Mouse (Mus musculus) urinary bladder, adult 2 months (tissue): ENCODE measurements around the gene Evl. TPM values are rescaled to one million over a fixed set of nuclear protein-coding genes. Genes with fewer than 3 reads are reported as not detected.

Experiments
- DNase-seq: peaks from one replicate; pipeline ENCODE4 v3.0.0; 2022; ENCODE audit warnings: low spot score
- polyA plus RNA-seq: library from polyadenylated mRNA; depleted of rRNA; stranded (reverse); fragments of >200 nt; gene quantifications from 2 replicates; pipeline ENCODE4 v1.2.3, GENCODE M21; 2012

The Evl gene
- polyA plus RNA-seq, 1 experiment = 43.9 TPM

DNA sequence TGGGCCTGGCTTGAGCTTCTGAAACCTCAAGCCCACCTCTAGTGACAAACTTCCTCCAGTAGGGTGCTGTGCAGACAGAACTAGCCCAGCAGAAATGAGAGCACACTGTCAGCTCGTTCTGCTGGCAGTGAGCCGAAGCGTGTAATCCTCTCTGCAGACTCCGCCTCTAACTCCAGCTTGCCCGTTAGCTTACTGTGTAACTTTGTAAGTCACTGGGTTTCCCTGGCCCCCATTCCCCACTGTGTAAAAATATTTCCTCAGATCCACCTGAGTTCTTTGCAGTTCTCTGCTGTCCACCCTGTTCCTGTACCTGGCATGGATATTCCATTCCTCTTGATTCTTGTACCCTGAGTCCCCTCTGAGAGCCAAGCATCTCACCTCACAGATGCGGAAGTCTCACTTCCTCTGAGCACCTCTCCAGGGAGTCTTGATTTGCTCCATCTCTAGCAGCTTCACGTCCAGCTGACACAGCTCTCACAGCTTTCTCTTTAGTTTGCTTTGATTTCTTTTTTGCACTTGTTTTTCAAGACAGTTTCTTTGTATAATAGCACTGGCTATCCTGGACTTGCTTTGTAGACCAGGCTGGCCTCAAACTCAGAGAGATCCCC, 96.6 kb downstream of the Evl start:
- no peak for DNase-seq

DNA sequence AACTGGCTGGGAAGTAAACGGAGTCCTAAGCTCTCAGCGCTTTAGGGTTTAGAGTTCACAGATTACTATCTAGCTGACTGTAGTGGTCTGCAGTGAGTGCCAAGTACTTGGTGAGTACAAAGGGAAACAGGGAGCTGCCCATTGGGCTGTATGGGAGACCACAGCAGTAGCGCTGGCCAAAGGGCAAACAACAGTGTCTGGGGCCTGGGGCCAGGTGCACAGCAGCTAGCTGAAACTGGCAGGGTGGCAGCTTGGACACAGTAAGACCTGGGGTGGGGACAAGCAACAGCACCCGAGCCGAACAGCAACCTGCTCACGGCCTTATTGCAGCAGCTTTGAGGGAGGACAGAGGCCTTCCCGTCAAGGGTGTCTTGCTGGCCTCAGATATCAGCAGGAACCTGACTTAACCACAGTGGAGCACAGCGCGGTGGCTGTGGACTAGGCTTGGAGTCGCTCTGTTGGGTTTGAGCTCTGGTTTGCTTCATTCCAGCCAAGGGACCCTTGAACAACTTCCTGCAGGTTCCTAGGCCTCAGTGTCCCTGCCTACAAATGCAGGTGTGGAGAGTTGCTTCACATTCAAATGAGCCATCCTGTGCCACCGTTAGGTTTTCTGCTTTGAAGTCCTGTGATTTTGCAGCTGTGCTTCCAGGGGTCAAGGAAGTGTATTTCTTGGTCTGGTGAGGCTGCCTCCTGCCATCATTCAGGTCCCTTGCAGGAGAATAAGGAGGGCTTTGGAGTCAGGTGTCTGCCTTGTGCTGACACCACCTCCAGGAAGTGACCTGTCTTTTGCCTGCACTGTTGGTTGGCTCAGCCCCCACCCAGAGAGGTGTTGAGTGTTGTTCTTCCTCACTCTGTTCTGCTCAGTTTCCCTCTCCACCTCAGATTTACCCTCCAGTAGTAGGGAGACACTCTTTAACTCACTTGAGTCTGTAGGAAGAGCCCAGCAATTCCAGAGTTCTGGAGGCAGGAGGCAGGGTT, 99.1 kb downstream of the Evl start:
- DNase-seq = no peak

DNA sequence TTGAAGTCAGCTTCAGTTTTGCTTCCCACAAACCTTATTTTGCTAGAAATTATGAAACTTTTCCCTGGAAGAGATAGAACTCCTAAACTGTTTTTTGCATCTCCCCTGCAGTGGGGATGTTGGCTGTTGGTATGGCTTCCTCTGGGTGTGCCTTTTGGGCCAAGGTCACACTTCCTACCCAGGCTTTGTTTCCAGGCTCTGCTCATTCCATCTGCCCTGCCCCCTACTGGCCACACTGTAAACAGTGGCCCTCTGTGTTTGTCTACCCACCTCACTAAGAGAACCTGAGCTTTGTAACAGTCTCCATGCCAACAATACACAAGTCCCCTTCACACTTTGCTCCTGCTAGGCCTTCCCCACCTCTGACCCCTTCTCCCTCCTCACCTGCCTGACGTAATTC, 102.8 kb downstream of the Evl start:
- DNase-seq = no peak

DNA sequence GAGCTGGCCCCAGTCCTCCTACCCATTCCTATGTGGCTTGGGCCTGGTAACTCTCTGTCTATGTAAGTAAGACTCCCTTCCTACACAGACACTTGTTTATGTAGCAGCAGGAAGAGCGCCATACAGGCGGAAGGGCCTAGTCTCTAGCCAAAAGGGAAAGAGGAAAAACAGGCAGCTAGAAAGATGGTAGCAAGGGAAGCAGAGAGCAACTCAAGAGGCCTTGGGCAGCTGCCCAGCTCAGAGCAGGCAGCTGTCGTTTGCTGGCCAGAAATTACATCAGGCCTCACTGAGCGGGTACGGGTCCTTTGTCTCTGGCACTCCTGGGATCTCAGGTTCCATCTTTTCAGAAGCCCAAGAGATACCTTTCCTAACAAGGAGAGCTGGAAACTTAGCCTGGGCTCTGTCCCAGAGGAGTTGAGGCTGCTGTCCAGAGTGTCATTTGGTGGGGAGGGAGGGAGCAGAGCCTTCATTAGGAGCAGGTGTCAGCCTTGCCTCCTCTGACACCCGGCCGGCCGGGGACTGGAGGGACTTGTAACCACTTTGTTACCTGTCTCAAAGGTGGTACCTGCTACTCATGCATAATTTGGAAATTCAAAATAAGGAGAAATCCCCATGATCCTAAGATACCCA, 114.2 kb downstream of the Evl start:
- no peak for DNase-seq

DNA sequence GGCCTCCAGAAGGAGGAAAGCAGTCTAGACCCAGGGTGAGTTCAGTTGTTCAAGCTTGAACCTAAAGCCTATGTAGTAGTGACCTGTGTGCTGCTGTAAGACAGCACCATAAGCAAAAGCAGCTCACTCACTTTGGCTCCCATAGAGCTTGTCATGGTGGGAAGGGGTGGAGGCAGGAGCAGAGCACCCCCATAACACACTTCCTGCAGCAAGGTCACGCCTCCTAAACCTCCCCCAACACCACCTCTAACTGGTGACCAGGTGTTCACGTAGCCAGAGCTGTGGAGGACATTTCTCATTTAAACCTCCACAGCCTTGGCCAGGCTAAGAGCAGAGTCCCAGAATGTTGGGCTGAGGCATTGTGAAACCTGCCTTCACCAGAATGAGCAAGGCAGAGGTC, 117.0 kb downstream of the Evl start:
- DNase-seq = no peak

DNA sequence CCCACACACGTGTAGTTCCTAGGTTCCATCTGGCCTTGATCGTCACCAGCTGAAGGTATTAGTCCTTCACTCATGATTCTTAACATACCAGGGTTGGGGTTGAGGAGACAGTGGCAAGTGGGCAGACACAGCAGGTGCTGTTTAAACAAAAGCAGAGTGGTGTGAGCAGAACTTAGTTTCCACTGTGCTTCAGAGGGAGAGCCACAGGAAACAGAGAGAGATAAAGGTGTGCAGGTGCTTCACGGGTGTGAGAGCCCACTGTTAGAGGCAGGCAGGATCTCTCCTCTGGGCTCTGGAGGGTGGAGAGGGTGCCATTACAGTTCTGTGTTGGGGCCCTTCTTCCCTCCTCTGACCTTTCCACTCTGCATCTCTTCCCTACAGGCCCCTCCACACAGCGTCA, 118.4 kb downstream of the Evl start:
- DNase-seq = no peak

DNA sequence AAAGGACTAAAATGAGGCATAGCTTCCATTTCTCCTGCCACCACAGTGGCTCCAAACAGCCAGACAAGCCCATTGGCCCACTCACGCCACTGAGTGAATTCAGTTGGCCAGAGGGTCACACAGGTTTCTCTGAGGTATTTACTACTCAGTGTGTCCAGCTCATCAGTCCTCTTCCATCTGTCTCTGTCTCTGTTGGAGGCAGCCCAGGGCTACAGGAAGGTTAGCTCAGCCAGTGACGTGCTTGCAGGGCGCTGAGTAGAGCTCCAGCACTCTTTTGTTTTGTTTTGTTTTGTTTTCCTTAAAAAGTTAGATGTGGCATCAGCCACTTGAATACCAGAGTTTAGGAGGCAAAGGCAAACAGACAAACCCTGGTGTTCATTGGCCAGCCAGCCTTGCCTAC, 119.0 kb downstream of the Evl start:
- no peak for DNase-seq

DNA sequence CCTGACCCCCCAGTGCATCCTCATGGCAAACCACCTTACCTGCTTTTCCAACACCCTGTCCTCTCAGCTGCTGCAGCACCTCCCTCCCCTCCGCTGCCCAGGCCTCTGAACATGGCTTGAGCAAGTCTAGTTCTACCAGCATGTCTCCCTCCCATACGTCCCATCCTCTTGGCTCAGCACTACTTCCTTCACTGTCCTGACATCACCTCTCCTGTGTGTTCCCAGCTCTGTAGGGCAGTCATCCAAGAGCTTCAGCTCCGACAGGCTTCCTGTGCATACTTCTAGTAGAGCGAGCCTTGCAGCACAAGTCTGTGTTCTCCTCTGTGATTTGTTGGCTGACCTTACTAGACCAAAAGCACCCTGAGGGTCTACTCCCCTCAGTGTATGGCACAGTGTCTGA, 120.0 kb downstream of the Evl start:
- DNase-seq = no peak

DNA sequence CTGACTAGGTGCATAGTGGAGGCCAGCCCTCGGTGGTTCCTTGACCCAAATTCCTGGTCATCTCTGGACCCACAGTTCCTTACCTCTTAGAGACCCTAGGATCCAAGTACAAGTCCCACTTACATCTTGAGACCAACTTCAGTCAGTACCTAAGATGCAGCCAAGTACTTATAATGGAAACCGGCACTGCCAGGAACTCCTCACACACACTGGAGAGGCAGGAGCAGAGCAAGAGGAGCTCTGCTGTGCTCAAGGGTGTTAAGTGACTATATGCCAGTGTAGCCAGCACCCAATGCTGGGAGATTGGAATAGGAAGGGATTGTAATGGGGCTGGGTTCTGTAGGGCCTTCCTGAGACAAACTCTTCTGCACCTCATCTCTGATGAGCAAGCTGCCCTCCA, 120.4 kb downstream of the Evl start:
- no peak for DNase-seq

DNA sequence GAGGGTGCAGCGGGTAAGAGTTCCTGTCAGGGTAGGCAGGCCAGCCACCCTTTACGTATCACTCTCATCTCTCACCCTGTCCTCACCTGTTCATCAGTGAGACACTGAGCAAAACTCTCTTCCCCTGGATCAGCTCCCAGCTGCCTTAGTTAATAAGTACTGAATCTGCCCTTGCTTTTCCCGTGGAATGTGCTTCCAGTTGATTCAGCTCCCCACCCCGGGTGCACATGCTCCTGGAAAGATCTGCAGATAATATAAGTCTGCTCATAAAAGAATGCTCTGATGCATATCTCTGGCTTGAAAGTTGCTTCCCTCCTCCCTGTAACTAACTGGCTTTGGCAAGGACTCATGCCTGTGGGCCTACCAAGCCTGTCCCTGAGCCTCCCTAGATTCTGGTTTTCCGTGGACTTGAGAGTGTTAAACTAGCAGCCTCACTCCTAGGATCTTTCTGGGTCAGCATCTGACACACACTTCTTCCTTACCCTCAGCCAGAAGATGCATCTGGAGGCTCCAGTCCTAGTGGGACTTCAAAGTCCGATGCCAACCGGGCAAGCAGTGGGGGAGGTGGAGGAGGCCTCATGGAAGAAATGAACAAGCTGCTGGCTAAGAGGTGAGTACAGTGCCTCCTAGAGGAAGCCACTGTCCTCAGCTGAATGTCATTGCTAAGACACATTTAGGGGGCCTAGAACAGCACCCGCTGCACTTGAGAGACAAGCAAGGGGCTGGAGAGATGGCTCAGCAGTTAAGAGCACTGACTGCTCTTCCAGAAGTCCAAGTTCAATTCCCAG, 121.3 kb downstream of the Evl start:
- no peak for DNase-seq

DNA sequence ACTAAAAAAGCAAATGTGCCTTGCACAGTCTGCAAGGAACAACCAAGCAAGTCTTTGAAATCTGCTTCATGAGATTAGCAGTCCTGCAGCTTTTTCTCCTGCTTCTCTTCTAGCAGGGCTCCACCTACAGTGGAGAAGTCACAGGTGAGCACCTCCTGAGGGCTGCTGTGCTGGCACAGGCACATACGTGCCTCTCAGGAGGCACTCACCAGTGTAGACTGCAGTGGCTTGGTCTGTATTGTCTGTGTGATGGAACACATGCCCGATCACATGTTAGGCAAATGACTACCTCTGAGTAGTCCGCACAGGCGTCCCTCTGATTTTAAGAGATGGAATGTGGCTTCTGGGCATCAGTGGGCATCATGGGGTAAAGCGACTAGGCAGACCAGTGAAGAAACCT, 122.6 kb downstream of the Evl start:
- no peak for DNase-seq

DNA sequence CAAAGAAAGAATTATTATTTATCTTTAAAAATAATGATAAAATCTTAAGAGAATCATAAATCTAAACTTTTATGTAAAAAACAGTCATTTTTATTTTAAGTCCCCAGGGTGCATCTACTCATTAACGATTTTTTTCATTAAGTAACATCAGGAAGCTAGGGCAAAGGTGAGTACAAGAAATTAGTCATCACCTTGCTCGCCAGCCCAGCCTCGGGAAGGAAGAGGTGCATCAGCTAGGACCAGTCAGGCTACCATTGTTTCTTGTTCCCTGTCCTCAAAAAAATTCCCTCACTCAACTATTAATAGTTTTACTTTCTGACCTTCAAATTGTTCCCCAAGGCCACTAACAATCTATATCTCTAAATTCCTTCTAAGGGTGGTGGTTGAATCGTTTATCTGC, 123.8 kb downstream of the Evl start:
- DNase-seq = no peak

DNA sequence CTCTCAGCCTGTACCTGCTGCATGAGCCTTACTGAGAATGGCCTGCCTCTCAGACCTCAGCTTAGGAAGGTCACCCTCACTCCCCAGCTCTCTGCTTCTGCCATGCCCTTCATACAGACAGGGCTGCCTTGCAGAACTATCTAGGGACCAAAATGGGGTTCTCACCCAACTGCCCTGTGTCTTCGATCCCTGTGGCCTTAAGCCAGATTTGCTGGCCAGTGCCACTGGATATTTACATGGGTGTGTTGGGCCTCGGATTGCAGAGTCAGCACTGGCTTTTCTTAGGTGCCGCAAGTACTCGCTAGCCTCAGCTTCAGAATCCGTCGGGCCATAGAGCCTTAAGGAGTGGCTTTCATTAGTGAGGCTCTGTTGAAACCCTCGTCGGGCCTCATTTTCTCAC, 126.3 kb downstream of the Evl start:
- DNase-seq = no peak

DNA sequence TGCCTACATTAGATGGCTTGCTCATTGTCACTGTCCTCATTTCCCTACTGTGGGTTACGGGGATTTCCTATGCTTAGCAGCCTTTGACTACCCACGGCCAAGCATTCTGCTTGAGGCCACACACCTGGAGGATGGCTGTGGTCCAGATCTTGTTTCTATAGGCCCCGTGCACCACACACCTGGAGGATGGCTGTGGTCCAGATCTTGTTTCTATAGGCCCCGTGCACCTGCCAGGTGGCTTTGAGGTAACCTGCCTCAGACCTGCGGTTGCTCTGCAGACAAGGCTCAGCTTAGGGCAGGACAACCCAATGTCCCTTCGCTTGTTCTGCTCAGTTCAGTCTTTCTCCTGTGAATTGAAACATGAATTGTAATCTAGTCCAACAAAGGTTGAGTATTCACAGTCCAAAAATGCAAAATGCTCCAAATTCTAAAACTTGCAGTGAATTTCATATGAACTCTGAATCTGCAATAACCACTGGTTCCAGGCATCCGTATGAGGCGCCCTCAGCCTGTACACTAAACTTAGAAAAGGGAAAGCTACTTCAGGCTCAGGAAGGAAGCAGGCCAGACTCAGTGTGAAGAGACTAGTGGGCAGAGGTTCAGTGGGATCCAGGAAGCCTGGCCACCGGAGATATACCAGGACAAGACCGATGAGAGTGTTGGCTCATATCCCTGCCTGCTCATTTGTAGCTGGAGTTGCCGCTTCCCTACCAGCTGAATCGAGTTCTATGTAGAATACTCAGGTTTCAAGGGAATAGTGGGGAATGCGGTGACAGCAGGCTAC, 127.9 kb downstream of the Evl start:
- DNase-seq = no peak

DNA sequence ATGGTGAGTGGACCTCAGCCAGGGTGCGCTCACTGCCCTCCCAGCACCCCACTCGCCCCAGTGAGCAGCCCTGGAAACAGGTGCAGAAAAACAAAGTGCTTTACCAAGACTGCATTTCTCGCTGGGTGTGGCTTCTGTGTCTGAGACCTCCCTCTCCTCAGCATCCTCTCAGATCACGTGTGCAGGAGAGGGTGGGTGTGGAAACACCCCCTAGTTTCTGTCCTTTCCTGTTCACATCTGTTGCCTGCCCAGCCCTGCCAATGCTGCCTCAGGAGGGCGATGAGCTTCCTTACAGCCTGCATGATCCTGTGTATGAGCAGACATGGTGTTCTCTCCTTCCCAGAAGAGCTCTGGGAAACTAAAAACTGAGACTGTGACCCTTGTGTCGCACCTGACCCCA, 131.9 kb downstream of the Evl start:
- no peak for DNase-seq

DNA sequence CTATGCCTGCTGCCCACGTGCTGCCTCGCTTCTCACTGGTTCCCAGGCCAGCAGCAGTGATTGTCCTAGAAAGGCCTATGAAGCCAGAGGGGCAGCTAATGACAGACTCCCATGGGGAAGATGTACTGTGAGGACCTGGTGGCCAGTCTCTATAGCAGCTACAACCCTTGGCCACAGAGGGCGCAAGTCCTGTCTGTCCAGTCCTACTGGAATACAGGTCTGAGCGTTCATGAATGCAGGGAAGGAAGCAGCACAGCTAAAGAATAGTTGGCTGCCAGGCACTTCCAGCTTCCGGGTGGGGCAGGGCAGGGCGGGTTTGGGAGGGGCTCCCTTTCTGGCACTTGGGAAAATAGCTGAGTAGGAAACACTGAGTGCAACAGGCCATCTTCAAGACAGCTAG, 132.4 kb downstream of the Evl start:
- DNase-seq = no peak

DNA sequence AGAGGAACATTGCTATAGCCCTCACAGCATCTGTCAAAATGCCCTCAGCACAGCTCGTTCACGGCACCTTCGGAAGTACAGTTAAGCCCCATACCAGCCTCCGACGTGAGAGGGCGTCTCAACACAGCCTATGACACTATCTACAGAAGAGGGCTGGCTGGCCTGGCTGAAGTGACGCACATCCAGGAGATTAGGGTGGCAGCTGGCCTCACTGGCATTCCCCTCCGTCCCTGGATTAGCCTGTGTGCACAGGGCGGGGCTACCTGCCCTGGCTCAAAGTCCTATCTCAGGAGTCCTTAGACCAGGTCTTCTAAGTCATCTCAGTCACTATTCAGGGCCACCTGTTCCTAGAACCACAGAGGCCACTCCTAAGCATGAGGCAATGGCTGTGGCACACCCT, 134.6 kb downstream of the Evl start:
- DNase-seq = no peak

DNA sequence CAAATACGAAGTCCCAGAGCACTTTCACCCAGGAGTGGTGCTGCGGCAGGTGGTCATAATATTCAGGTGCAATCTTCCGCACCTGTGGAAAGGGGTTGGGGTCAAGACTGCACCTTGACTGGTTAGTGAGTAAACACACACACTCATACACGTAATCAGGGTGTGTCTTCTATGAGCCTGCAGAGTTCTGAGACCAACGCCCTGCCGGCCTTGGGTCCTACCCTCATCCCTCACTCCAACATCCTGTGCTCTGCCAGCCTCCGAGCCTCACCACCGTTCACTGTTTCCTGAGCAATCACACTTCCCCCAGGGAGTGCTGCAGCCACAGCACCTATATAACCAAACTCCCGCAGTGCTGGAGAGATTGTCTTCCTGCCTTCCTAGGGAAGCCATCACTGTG, 136.0 kb downstream of the Evl start:
- DNase-seq = no peak

DNA sequence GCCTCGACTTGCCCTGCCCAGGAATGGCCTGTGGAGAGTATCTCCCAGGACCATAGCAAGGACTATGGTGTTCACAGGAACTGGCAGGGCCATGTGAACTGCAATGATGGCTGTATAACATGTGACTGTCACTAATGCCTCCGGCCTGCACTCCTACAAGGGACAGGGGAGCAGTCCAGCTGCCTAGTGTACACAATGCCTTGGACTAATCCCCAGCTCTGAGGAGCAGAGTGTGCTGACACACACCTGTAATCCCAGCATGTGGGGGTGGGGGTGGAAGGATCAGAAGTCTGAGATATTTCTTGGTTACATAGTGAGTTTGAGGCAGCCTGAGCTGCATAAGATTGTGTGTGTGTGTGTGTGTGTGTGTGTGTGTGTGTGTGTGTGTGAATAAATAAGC, 139.1 kb downstream of the Evl start:
- DNase-seq = no peak

DNA sequence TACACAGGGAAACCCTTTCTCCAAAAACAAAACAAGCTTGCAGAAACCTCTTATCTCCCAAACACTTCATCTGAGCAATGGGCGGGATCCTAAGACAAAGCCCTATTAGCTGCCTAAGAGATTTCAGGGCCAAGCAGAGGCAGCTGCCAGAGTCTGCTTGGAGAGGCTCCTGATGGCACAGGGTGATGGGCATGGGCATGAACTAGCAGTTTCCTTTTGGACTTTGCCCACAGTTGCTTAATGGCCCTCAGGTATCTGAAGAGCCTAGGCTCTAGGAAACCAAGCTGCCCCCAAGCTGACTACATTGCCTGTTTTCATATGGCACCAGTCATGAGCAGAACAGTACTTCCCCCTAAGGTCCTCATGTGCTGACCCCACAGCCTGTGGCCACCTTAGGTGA, 139.7 kb downstream of the Evl start:
- no peak for DNase-seq

DNA sequence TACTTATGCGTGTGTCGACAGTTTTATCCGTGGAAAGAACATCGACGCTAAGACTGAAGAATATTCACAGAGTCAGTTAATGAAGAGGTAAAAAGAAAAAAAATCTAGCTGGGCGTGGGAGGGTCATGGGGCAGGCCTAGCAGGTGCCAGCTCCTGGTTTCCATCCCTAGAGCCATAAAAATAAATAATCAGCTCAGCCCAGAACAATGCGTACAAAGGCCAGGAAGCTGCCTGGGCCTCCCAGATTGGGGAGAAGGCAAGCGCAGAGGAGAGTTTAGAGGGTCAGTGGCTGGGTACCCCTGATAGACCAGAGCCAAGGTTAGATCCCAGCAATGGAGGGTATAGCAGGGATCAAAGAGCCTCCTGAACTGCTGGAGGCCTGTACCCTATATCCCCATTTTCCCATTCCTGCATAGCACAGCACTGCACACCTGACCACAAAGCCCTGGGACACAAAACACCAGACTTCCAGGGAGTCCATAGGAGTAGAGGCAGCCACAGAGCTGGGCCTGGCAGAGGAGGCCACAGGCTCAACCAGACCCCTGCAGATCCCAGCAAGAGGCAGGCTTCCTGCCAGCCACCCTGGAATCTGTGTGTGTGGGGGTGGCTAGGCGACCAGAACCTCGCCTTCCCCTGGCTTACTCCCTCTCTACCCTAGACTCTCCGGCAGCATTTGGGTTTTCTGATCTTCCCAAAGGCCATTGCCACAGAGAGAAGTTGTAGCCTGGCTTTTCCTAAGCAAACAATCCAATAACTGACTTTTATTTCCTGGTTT, 144.4 kb downstream of the Evl start:
- peak; percentile 29 for DNase-seq
